Mouse (Mus musculus) cerebellum, postnatal 25 days (tissue): ENCODE results near the gene Hist1h2ae.

Experiments used
- DNase-seq, 2 experiments: peaks; one replicate each; pipeline ENCODE4 v3.0.0; 2021; ENCODE audit warnings: mixed read lengths in 2 of 2

Hist1h2ae gene

DNA sequence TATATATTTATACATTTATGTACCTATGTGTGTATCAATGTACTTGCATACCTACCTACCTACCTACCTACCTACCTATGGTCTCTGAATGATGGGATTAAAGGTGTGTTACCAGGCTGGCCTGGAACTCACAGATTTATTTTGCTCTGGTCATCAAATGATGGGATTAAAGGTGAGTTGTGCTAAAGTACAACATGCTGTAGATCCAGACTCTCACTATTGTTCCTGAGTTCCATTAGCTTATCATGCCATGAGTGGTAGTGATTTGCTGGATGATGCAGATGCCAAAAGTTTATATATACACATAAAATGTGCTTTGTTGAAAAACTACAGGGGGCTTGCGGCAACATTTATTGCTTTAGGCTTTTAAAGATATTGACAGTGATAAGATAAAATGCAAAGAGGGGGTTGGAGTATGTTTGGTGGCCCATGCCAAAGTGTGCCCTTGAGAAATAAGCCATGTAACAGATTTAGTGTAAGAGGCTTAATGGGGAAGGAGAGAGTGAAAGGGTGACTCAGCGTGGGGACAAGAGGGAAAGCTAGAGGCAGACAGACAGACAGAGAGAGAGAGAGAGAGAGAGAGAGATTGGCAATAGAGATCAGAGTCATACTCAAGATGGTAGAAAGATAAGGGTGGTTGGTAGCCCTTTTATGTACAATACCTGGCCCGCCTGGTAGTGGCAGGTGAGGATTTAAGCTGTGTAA lies 33.9 kb downstream of the Hist1h2ae start:
- DNase-seq: no peak

DNA sequence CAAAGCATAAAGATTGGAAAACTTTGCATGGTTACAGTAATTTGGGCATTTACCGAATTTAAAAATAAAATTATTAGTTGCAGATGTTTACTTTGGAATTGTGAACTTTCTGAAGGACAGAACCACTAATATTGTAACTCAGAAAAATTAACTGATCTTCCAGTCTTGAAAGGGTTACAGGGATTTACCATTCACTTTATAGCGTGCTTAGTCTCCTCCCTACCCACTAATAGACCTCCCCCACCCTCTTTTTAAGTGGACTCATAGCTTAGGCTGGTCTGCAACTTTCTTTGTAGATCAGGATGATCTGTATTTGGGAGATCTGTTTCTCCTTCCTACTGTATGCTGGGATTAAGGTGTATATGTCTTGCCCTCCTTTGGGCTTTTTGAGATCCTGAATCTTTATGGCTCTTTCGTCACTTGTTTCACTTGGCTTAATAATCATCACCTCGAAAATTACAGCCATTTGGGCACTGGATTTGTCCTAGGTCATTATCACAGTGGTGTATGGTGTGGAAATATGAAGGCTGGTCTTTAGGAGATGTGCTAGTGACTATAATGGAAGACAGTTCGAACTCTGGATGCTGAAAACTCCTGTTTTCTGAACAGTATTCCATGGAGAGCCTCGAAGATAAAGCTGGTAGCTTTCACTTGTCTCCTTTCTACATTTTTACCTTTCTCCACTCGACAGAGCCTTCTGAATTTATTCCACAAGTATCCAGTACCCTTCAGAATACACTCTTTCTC lies 34.8 kb downstream of the Hist1h2ae start:
- DNase-seq: no peak

DNA sequence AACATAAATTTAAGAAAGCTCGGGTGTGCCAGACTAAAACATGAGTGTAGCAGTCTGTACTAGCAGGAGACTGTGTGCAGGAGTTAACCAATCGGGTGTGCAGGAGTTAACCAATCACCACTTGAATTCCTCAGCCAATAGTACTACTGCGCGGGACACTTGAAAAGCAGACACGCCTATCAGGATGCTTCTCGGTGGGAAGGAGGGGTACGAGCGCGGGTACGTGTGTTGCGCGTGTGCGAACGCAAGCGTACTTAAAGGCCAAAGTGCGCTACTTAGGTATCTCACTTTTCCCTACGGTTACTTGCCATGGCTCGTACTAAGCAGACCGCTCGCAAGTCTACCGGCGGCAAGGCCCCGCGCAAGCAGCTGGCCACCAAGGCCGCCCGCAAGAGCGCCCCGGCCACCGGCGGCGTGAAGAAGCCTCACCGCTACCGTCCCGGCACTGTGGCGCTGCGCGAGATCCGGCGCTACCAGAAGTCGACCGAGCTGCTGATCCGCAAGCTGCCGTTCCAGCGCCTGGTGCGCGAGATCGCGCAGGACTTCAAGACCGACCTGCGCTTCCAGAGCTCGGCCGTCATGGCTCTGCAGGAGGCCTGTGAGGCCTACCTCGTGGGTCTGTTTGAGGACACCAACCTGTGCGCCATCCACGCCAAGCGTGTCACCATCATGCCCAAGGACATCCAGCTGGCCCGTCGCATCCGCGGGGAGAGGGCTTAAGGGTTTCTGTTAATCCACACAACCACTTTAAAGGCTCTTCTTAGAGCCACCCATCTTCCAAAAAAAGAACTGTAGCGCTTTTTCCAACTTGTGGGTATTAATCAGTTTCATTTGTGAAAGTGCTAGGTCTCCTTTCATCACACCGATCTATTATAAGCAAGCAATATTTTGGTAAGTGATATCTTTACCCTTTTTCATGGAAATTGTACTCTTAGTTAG lies 35.6 kb downstream of the Hist1h2ae start, which contains the start of gene Hist1h3g:
Hist1h3g (plus strand) TSS at position 286 of the 939 bp plus-strand sequence.
- peak; percentile 80 to 89 for DNase-seq

DNA sequence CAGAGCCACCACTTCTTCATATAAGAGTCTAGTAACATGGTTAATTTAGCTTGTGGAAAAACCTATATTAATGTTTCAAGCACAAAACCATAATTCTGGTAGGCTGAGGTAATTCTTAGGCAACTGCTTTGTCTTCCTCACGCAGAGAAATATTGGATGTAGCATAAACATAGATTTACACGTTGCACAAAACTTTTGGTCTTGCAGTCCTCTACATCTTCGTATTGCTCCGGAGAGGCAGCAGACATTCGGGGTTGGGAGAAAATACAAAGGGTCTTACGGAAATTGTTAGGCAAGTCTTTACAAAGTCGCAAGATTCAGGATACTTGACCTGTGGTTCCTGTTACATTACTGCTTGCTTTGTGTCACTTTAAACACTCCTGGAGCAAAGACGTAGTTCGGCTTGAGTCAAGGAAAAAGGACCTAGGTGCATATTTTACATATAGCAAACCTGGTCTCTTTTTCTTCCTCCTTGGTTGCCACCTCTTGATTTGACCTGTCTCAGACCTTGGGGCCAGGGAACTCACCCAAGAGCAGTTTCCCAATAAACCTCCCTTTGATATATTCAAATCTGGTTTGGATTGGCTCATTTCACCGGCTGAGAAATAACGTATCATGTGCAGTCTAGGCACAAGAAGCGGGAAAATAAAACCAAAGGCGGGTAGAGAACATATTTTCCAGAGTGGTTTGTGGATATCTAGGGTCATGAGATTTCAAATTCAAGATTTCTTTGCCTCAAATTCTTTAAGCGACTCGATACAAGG lies 36.5 kb downstream of the Hist1h2ae start:
- no peak for DNase-seq

DNA sequence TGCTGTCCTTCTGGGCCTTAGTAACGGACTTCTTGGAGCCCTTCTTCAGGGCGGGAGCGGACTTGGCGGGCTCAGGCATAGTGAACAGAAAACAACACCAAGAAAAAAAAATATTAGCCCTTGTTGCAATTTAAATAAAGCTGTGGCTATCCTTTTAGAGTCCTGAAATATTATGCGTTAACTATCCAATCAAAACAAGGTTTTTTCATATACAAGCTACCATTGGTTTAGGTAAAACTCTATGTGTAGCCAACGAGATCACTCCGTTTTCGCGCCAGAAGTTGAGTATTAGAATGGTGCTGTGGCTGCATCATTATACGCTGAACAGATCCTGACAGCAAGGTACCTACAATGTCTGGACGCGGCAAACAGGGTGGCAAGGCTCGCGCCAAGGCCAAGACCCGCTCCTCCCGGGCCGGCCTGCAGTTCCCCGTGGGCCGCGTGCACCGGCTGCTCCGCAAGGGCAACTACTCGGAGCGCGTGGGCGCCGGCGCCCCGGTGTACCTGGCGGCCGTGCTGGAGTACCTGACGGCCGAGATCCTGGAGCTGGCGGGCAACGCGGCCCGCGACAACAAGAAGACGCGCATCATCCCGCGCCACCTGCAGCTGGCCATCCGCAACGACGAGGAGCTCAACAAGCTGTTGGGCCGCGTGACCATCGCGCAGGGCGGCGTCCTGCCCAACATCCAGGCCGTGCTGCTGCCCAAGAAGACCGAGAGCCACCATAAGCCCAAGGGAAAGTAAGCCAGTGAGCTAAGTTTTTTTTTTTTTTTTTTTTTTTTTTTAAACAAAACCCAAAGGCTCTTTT lies 37.3 kb downstream of the Hist1h2ae start, which contains the start of gene Hist1h2af:
Hist1h2af (plus strand) TSS at position 347 of the 808 bp plus-strand sequence.
- peak; percentile 66 to 75 for DNase-seq

DNA sequence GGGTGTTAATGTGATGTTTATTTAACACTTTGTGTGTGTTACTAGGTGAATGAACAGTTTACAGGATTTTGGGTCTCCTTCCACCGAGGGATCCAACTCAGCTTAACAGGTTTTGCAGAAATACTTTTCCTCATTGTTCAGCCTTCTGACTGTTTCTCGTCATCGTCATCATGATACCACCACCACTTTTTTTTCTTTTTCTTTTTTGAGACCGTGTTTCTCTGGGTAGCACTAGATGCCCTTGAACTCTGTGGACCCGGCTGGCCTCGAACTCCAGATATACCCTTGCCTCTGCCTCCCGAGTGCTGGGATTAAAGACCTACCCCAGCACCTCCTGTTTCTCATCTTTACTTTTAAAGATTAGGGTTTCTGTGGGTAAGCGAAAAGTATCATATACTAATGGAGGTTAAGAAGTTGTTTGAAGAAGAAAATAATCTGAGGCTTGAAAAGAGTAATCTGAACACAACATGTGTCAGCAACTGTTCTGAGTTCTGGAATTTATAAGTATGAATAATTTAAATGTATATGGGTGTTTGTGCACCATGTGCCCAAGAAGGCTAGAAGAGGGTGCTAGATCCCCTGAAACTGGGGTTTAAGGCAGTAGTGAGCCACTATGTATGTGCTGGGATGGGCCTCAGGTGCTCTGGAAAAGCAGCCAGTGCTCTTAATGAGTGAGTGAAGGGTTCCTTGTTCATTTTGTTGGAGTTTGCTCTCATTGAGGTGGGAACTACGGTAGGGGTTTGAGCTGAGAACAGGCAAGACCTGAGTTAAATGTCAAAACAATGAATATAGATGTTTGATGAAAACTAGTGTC lies 38.6 kb downstream of the Hist1h2ae start:
- DNase-seq: no peak

DNA sequence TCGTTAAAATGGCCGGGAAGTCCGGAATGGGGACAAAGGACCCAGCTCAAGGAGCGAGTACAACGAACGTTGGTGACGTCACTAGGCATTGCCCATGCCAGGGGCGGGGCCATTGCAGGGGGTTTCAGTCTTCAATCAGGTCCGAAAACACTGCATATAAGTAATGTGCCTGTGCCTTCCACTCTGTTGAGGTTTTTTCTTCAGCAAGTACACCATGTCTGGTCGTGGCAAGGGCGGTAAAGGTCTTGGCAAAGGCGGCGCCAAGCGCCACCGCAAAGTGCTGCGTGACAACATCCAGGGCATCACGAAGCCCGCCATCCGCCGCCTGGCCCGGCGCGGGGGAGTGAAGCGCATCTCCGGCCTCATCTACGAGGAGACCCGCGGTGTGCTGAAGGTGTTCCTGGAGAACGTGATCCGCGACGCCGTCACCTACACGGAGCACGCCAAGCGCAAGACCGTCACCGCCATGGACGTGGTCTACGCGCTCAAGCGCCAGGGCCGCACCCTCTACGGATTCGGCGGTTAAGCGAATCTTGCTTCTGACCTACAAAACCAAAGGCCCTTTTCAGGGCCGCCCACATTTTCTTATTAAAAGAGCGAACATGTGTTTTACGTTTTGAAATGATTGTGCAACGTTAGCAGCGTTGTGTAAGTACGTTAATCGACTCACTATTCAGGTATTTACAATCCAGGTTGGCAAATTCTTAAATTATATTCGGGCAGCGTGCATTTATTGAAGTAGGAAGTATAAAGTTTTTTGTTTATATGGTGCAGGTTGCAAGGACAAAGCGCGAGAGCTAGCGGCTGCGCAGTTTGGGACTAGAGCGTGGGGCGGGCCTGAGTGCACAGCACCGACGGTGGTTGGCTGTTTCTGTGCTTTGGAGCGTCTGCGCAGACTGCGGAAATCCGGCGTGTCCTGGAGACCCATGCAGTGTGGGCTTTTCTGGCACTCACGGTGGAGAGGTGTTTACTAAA lies 39.8 kb downstream of the Hist1h2ae start, which contains the start of gene Hist1h4h:
Hist1h4h (plus strand) TSS at position 150 of the 975 bp plus-strand sequence.
- peak; percentile 97 for DNase-seq

DNA sequence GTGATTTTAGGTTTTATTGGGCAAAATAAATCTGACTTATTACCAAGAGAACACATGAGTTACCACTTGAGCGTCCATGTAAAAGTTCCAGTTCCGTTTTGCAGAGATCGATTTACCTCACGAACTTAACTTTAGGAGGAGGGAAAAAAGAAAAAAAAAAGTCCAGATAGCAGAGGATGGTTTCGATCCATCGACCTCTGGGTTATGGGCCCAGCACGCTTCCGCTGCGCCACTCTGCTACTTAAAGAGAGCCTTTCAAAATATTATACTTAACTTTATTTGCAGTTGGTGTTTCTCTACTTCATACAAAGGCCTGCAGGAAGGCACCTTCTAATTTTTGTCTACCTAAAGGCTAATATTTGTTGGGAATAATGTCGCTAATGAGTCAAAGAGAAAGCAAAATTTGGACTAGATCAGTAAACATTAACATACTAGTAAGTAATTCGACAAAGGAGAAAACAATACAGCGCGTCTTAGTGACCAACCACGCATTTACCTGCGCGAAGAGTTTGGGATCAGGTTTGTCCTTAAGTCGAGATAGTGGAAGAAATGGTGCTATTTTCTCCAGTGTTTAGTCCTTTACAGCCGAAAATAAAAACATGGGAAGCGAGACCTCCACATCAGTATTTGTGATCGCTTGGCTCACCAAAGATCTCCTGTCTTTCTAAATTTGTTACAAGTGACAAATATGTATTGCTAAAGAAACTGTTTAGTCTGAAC lies 40.7 kb downstream of the Hist1h2ae start:
- peak; percentile 61 to 69 for DNase-seq

DNA sequence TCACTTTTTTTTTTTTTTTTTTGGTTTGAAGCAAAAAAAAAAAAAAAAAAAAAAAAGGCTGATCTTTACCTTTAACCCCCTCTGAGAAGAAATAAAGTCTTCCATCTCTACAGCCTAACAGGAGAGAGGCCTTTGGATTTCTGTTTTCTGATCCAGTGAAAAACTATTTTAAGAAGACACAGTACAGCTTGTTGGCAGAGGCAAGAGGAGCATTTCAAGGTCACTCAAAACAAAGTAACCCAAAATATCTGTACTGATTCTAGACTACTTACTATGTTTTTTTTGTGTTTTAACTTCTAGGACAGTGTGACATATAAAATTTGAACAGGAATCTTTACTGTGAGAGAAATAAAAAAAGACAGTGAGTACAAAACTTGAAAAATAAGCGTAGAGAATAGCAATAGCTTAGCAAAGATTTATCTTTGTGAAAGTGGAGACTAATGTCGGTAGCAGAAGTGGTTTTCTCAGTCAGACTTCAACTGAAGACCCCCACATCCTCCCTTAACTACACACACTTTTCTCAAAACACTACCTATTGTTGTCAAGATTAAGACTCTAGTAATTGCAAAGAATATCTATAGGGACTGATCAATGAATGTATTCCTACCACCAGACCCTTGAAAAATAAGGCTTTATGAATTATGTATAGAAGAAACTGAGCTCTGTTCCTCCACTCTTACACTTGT lies 41.4 kb downstream of the Hist1h2ae start:
- no peak for DNase-seq

DNA sequence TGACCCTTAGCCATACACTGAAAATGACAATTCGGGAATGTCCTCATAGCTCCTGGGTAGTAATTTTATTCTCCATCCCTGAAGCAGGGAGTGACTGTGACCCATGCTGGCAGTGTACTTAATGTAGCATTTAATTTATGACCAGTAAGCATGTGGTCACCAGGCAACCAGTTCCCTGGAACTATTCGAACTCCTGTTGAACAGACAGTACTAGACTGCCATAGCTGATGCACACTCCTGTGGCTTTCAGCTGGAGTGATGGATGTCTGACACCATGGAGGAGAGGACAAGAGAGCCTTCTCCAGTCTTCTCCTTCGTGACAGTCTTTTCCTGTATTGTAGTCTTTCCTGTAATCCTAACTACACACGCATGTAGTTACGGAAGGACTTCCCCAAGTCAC lies 42.0 kb downstream of the Hist1h2ae start:
- DNase-seq: no peak

DNA sequence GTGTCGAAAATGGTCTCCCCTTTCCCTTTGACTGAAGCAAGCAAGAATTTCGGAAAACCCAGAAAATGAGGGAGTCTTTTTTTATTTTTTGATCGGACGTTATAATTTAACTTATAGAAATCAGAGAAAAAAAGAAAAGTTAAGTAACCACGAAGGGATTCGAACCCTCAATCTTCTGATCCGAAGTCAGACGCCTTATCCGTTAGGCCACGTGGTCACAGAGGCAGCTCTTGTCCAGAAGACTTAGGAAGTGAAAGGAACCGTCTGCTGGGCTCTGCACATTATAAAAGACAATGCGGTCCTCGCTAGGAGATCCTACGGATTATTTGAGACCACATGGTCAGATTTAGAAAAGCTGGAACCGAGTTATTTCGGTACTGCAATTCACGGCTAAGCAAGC lies 44.7 kb downstream of the Hist1h2ae start:
- peak; percentile 91 for DNase-seq

DNA sequence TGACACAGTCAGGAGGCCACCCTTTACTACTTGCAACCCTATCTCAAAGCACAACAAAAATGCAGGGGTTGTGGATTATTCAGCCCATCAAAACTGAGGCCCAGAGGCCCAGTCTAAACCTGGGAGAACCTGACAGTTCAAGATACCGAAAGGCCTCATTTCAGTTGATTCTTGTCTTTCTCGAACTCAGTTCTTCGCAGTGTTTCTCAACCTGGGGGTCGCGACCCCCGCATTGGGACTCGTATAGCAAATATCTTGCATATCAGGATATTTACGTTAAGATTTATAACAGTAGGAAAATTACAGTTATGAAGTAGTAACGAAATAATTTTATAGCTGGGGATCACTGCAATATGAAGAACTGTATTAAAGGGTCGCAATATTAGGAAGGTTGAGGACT lies 45.1 kb downstream of the Hist1h2ae start:
- DNase-seq: no peak

DNA sequence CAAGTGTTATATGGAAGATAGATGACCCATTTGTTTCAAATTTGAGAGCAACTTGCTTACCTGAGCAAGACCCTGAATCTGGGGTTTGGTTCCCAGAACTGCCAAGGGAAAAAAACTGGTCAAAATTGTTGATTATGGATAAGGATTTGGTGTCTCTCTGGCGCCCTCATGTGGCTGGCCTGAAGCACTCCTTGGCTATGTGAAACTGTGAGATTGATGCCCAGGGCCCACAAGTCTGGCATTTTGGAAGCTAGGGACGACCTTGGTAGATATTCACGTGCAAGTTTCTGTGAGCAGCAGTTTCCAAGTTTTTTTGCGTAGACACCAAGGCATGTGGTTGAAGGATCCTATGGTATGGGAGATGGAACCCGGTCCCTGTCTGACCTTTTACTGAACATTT lies 46.4 kb downstream of the Hist1h2ae start:
- peak; percentile 83 to 84 for DNase-seq

DNA sequence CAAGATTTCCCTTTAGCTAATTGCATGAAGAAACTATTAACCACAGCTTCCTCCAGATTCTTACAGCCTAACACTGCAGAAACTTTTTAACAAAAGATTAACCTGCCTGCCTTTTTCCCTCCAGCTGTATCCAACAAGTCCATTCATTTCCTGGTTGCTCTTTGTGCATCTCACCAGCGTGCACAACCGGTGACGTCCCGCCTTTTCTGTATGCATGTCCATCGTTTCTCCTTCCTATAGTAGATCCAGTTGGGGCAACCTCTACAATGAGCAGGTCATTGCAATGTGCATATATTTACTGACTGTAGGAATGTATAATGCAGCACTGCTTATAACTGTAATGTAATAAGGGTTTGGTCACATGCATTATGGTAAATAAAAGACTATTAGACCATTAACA lies 47.0 kb downstream of the Hist1h2ae start:
- DNase-seq: no peak

DNA sequence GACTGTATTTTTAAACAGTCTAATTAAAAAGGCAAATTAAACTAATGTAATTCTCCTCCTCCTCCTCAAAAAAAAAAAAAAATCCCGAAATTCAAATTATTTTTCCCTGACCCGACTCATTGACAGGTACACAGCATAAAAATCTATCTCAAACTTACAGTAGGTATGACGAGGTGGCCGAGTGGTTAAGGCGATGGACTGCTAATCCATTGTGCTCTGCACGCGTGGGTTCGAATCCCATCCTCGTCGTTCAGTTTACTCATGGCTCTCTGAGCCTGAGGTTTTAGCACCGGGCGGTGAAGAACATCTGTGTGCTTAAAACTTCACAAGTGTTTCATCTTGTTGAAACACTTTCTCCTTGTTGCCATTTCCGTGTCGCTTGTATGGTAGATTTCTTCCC lies 49.3 kb downstream of the Hist1h2ae start:
- DNase-seq: peak; percentile 75 to 84
